Mouse (Mus musculus) forebrain, embryonic 13.5 days (tissue): ENCODE results near the gene Usf1. TPM values are rescaled to one million over a fixed set of nuclear protein-coding genes. Genes with fewer than 3 reads are reported as not detected.

Source experiments
- ATAC-seq: fragments of 200-750 bp; cut with Nextera tagmentation; 2 replicates; pipeline ENCODE4 v1.8.0; 2017
- H3K27ac ChIP-seq: fragments of 300-500 bp; sonication (generic); 2 replicates; pipeline ENCODE4 v1.5.1; 2015; ENCODE audit warnings: inconsistent platforms, mild to moderate bottlenecking, moderate library complexity
- H3K27me3 ChIP-seq: fragments of 300-500 bp; sonication (generic); 2 replicates; pipeline ENCODE4 v1.6.1; 2015; ENCODE audit warnings: mild to moderate bottlenecking, inconsistent platforms
- H3K36me3 ChIP-seq: fragments of 300-500 bp; sonication (generic); 2 replicates; pipeline ENCODE4 v1.6.1; 2015; ENCODE audit warnings: mild to moderate bottlenecking, inconsistent platforms; ENCODE audit not compliant: poor library complexity, severe bottlenecking
- H3K4me1 ChIP-seq: fragments of 300-500 bp; sonication (generic); 2 replicates; pipeline ENCODE4 v1.6.1; 2015; ENCODE audit warnings: inconsistent platforms
- H3K4me2 ChIP-seq: fragments of 300-500 bp; sonication (generic); 2 replicates; pipeline ENCODE4 v1.6.1; 2015; ENCODE audit warnings: inconsistent platforms, mild to moderate bottlenecking, moderate library complexity
- H3K4me3 ChIP-seq: fragments of 300-500 bp; sonication (generic); 2 replicates; pipeline ENCODE4 v1.5.1; 2015; ENCODE audit warnings: mild to moderate bottlenecking, inconsistent platforms
- H3K9ac ChIP-seq: fragments of 300-500 bp; sonication (generic); 2 replicates; pipeline ENCODE4 v1.6.1; 2015; ENCODE audit warnings: mild to moderate bottlenecking, inconsistent platforms
- H3K9me3 ChIP-seq: fragments of 300-500 bp; sonication (generic); replicated peaks from 2 replicates; pipeline ENCODE4 v1.6.1; 2016; ENCODE audit warnings: inconsistent platforms
- WGBS: fragments of 180-500 bp; shearing (Covaris S2); methylation state at CpG from one replicate; pipeline ENCODE4 v1.1.7; 2015; 5-methylcytosine and 5-hydroxymethylcytosine counted together
- polyA plus RNA-seq: library from polyadenylated mRNA; unstranded; fragments of >200 nt; fragmentation: Nextera tagmentation; extraction: Ambion mirVana; gene quantifications from 2 replicates; pipeline ENCODE4 v1.2.1, GENCODE M21; 2015

Usf1 gene
- polyA plus RNA-seq, 1 experiment from 2014 or later, result 205 TPM

DNA sequence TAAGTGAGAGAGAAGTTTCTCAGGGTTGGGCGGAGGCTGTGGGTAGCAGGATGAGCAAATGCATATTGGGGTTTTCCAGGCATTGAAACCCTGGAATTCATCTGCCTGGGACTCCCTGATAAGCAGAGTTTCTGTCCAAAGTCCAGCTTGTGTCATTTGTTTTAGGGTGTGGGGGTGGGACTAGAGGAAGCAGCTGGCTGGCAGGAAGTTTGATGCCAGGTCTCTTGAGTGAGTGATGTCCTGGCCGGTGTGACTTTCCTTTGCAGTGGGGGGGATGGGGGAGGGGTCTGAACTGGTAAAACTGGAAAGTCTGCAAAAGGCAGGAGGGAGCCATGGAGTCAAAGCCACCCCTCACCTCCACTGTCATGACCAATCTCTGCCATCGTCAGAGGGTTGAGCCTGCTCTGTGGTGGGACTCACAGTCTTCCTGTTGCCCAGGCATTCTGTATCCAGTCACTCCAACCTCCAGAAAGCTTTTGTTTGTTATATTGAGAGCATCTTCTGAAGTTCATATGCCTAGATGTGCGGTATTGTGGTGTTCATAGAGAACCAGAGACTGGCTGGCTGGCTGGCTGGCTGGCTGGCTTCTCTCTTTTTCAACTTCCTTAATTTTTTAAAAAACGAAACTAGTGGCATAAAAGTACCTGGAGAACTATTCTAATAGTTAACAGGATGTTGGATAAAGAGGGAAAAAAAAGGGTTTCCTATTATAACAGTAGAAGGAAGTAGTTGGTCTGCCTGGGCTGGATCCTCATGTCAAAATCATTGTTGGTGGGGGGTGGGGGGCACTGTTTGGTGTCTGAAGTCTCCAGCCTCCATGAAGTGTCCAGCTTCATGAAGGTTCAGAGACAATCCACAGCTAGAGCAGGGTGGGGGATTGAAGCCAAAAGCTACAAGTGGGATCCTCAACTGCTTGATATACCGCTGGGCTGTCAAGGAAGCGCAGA, 30.6 kb downstream of the Usf1 start:
- H3K9ac ChIP-seq, result no peak overlapping the region
- peaks cover 35% of the 10 kb centered on the region for H3K27me3 ChIP-seq
- H3K4me1 ChIP-seq, result peaks cover 10% of the 10 kb centered on the region
- H3K36me3 ChIP-seq, result no peaks in the 10 kb centered on the region
- H3K27ac ChIP-seq, result no peak overlapping the region
- no peak overlapping the region for H3K4me3 ChIP-seq
- peaks cover 7% of the 10 kb centered on the region; the same call in 1 of the 2 replicates for H3K9me3 ChIP-seq
- ATAC-seq, result no peak
- no peak overlapping the region for H3K4me2 ChIP-seq
- 73% methylated on average over 7 of the region's 7 CpGs for WGBS

DNA sequence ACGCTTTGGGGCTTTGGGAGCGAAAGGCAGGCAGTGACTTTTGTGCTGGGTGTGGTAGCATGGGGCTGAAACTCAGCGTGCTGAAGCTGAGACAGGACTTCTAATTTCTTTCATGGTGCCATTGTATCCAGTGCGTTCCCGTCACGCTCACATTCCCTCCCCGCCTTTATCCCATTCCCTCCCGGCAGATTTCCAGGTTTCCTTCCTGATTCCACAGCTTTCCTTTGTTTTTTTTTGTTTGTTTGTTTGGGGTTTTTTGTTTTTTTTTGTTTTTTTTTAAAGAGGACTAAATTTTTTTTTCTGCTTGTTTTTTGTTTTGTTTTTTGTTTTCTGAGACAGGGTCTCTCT, 31.3 kb downstream of the Usf1 start:
- WGBS, result 83% methylated on average over 8 of the region's 8 CpGs

DNA sequence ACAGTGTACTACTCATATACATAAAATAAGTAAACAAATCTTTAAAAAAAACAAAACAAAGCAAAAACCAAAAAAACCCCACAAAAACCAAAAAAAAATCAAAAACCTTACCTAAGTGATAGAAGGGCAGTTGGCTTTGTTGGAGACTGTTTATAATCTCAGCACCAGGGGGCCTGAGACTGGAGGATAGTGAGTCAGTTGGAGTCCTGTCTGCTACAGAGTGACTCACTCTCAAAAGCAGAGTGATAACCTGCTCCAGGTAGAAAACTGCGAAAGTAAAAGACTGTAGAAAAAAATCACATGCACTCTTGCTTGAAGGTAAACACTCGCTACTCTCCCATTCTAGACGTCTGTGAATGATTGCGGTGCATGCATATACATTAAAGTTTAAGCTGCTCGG, 33.9 kb downstream of the Usf1 start:
- H3K9me3 ChIP-seq, result peaks cover 7% of the 10 kb centered on the region; the same call in 1 of the 2 replicates
- no peaks in the 10 kb centered on the region for H3K36me3 ChIP-seq
- H3K9ac ChIP-seq, result no peak overlapping the region
- no peak overlapping the region for H3K4me2 ChIP-seq
- H3K27me3 ChIP-seq, result 0 out of 2 replicates have a peak, but pooled peaks cover 3% of the 10 kb centered on the region
- ATAC-seq, result no peak
- no peak overlapping the region for H3K4me3 ChIP-seq
- 90% methylated on average over 5 of the region's 5 CpGs for WGBS
- no peak overlapping the region for H3K27ac ChIP-seq
- H3K4me1 ChIP-seq, result no peaks in the 10 kb centered on the region

More for the DNA sequence above, 31.3 kb downstream of the Usf1 start:
- no peak overlapping the region for H3K9ac ChIP-seq
- peaks cover 29% of the 10 kb centered on the region for H3K27me3 ChIP-seq
- no peak for ATAC-seq
- no peak overlapping the region for H3K4me2 ChIP-seq
- H3K27ac ChIP-seq, result no peak overlapping the region
- H3K36me3 ChIP-seq, result no peaks in the 10 kb centered on the region
- peaks cover 7% of the 10 kb centered on the region; the same call in 1 of the 2 replicates for H3K9me3 ChIP-seq
- H3K4me1 ChIP-seq, result peaks cover 6% of the 10 kb centered on the region
- H3K4me3 ChIP-seq, result no peak overlapping the region

DNA sequence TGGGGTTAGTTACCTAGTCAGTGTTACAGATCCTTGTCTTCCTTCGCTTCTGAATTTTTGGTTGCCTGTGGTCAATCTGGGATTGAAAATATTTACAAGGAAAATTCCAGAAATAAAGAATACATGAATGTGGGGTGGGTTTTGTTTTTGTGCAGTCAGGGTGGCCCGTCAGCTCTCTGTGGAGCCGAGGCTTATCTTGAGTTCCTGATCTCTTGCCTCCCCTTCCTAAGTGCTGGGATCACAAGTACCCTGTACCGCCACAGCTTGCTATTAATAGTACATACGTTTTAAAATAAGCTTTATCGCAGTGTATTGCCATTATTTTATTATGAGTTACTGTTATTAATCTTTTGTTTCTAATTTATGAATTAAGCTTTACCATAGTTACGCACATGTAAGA, 35.7 kb downstream of the Usf1 start:
- no peaks in the 10 kb centered on the region for H3K36me3 ChIP-seq
- no peaks in the 10 kb centered on the region for H3K27me3 ChIP-seq
- no peak overlapping the region for H3K27ac ChIP-seq
- H3K9ac ChIP-seq, result no peak overlapping the region
- no peaks in the 10 kb centered on the region for H3K4me1 ChIP-seq
- ATAC-seq, result no peak
- no peak overlapping the region for H3K4me2 ChIP-seq
- peaks cover 7% of the 10 kb centered on the region; the same call in 1 of the 2 replicates for H3K9me3 ChIP-seq
- no peak overlapping the region for H3K4me3 ChIP-seq
- 88% methylated on average over 7 of the region's 7 CpGs for WGBS

DNA sequence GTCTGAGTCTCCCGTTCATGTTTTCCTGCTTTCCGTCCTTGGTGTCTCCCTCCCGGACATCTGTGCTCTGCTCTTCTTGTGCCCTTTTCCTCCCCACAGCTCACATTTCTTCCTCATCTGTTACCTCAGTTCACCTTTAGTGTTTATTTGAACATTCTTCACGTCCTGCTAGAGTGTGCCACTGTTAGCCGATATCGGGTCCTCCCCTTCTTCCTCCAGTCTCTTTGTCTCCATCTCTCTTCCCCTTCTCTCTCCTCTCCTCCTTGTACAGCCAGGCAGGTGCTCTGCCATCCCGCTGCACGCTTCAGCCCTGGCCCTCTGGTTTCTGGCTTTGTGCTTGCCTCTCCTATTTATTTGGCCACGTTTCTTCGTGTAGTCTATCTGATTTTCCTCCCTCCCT, 36.6 kb downstream of the Usf1 start:
- Histone ChIP-seq H3K9ac (no peak overlapping the region), H3K4me2 (no peak overlapping the region), H3K4me1 (no peaks in the 10 kb centered on the region), H3K4me3 (no peak overlapping the region), H3K9me3 (peaks cover 7% of the 10 kb centered on the region; the same call in 1 of the 2 replicates), H3K36me3 (no peaks in the 10 kb centered on the region), H3K27ac (no peak overlapping the region), H3K27me3 (no peaks in the 10 kb centered on the region)
- no peak for ATAC-seq
- 79% methylated on average over 10 of the region's 10 CpGs for WGBS

DNA sequence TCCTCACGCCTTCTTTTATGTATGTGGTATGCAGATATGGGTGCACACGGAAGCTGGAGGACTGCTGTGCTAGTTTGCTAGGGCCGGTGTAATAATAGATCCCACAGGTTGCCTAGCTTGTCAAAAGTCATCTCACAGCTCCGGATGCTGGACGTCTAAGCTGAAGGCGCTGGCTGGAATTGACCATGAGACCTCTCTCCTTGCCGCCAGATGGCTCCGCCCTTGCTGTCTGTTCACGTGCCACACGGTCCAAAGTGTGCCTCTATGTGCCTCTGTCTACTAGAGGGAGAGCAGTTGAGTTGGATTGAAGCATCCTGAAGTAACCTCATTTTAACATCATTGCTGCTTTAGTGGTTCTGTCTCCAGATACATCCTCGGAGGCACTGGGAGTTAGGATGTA, 38.9 kb downstream of the Usf1 start:
- Histone ChIP-seq H3K9me3 (no peaks in the 10 kb centered on the region), H3K4me1 (no peaks in the 10 kb centered on the region), H3K4me3 (no peak overlapping the region), H3K36me3 (no peaks in the 10 kb centered on the region), H3K4me2 (no peak overlapping the region), H3K27me3 (no peaks in the 10 kb centered on the region), H3K9ac (no peak overlapping the region), H3K27ac (no peak overlapping the region)
- no peak for ATAC-seq
- WGBS, result 90% methylated on average over 11 of the region's 11 CpGs

DNA sequence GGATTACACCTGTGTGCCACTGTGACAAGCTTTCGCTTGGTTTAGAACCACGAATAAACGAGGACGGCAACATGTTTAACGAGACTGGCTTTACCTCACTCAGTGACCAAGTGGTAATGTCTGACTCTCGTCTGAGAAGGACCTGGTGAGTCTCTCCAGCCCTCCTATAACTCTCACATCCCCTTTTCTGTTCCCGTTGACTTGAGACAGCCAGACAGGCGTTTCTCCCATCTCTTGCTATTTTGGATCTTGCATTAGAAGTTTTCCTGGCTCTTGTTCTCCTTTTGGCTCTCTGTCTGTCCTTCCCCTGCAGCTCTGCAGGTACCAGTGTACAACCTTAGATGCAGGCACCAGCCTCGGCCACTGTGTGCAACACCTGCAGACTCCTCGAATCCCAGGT, 39.9 kb downstream of the Usf1 start:
- no peaks in the 10 kb centered on the region for H3K27me3 ChIP-seq
- no peaks in the 10 kb centered on the region for H3K9me3 ChIP-seq
- no peak overlapping the region for H3K9ac ChIP-seq
- H3K36me3 ChIP-seq, result no peaks in the 10 kb centered on the region
- no peak overlapping the region for H3K4me3 ChIP-seq
- H3K27ac ChIP-seq, result no peak overlapping the region
- no peaks in the 10 kb centered on the region for H3K4me1 ChIP-seq
- ATAC-seq, result no peak
- WGBS, result 86% methylated on average over 10 of the region's 10 CpGs
- no peak overlapping the region for H3K4me2 ChIP-seq

DNA sequence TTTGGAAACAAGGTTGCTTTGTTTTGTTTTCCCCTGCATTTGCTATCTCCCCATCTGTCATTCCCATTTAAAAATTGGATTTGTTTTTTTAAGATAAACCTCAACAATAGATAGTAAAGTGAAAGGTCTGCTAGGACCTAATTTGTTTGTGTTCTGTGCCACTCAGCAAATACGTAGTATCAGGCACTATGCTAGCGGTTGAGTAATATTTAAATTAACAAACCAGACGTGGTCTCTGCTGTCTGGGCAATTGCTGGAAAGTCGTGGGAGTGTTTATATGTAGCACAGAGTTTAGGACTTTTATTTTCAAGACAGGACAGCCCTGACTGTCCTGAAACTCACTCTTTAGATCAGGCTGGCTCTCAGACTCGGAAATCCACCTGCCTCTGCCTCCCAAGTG, 41.4 kb downstream of the Usf1 start:
- WGBS, result 80% methylated on average over 5 of the region's 5 CpGs
- no peak for ATAC-seq
- no peaks in the 10 kb centered on the region for H3K9me3 ChIP-seq

DNA sequence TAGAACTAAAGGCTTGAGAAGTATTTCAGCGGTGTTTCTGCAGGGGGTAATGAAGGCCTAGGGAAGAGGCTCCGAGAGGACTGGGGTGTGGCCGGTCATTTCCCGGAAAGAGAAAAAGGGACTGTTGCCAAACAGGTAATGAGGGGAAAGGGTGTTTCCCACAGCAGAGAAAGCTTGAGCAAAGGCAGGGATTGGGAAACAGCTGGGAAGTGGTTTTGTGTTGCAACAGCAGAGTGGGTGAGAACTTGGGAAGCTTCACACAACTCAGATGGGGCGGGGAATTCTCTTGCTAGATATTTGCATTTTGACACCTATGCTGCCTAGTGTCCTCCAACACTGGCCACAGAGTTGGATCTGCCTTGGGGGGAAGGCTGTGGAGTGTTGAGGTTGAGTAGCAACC, 41.8 kb downstream of the Usf1 start:
- WGBS, result 90% methylated on average over 5 of the region's 5 CpGs
- Histone ChIP-seq H3K4me3 (no peak overlapping the region), H3K36me3 (no peaks in the 10 kb centered on the region), H3K27ac (no peak overlapping the region), H3K4me1 (no peaks in the 10 kb centered on the region), H3K9me3 (no peaks in the 10 kb centered on the region), H3K9ac (no peak overlapping the region), H3K27me3 (no peaks in the 10 kb centered on the region), H3K4me2 (no peak overlapping the region)
- ATAC-seq, result no peak

More for the DNA sequence above, 41.4 kb downstream of the Usf1 start:
- H3K4me3 ChIP-seq, result no peak overlapping the region
- no peaks in the 10 kb centered on the region for H3K27me3 ChIP-seq
- H3K27ac ChIP-seq, result no peak overlapping the region
- no peak overlapping the region for H3K4me2 ChIP-seq
- no peak overlapping the region for H3K9ac ChIP-seq
- H3K4me1 ChIP-seq, result no peaks in the 10 kb centered on the region
- H3K36me3 ChIP-seq, result no peaks in the 10 kb centered on the region

DNA sequence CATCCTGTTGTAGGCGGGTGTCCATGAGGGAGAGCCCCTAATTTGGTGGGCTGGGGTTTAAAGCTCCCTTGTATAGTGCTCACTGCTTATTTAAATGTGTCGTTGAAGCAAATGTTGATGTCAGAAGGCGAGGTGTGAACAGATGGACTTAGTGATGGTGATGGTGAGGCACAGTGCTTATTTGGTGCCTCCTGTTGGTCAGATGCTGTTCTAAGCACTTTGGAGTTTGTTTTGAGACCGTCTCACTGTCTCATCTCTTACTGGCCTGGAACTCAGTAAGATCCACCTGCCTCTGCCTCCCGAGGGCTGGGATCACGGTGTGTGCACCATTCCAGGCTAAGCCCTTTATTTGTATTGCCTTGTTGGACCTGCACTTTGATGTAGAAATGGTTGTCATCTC, 43.8 kb downstream of the Usf1 start:
- H3K4me3 ChIP-seq, result no peak overlapping the region
- no peak overlapping the region for H3K9ac ChIP-seq
- no peaks in the 10 kb centered on the region for H3K9me3 ChIP-seq
- H3K4me1 ChIP-seq, result peaks cover 6% of the 10 kb centered on the region
- no peaks in the 10 kb centered on the region for H3K36me3 ChIP-seq
- H3K27me3 ChIP-seq, result no peaks in the 10 kb centered on the region
- no peak overlapping the region for H3K4me2 ChIP-seq
- no peak overlapping the region for H3K27ac ChIP-seq
- WGBS, result 89% methylated on average over 6 of the region's 6 CpGs
- ATAC-seq, result no peak

DNA sequence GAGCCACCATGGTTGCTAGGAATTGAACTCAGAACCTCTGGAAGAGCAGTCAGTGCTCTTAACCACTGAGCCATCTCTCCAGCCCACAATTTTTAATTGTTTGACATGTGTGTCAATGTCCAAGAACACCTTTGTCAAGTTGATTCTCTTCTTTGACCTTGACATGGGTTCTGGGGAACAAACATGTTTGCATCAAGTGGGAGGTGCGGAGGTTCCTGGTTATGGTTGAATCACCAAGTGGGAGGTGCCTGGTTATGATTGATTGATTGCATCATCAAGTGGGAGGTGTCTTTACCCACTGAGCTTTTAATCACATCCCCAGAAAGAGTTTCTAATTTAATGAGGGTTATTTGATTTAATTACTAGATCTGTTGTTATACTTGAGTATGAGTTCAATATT, 46.5 kb downstream of the Usf1 start:
- Histone ChIP-seq H3K4me1 (peaks cover 15% of the 10 kb centered on the region), H3K4me2 (no peak overlapping the region), H3K36me3 (no peaks in the 10 kb centered on the region), H3K4me3 (no peak overlapping the region), H3K9me3 (no peaks in the 10 kb centered on the region), H3K27me3 (no peaks in the 10 kb centered on the region), H3K27ac (no peak overlapping the region), H3K9ac (no peak overlapping the region)
- no peak for ATAC-seq
- 96% methylated on average over 1 of the region's 1 CpGs for WGBS

DNA sequence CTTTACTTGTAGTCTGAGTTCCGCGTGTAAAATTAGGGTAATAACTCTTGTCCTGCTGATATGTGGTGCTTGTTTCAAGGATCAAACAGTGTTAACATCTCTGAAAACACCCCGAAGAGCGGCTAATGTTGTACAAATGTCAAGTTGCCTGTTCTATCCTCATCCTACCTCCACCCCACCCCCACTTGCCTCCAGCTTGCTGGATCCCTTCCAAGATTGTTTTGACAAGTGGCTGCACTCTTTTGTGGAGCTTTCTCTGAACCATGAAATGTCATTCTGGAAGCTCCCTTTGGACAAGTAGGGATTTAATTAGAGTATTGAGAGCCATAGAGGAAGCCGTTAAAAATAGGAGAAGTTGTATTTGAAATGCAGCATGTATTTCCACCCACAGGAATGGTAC, 48.7 kb downstream of the Usf1 start:
- no peaks in the 10 kb centered on the region for H3K27me3 ChIP-seq
- no peaks in the 10 kb centered on the region for H3K9me3 ChIP-seq
- ATAC-seq, result no peak
- peak overlapping the region; percentile 43 for H3K4me2 ChIP-seq
- H3K27ac ChIP-seq, result no peak overlapping the region; the same call in 1 of the 2 replicates
- 29% methylated on average over 5 of the region's 5 CpGs for WGBS
- H3K36me3 ChIP-seq, result no peaks in the 10 kb centered on the region
- H3K4me3 ChIP-seq, result no peak overlapping the region
- peaks cover 15% of the 10 kb centered on the region for H3K4me1 ChIP-seq
- no peak overlapping the region for H3K9ac ChIP-seq
